Mouse (Mus musculus) limb, embryonic 11.5 days (tissue): Measurements from ENCODE around the gene Mob3a. TPM values are rescaled to one million over a fixed set of nuclear protein-coding genes. Genes with fewer than 3 reads are reported as not detected.

Source experiments
- ATAC-seq: fragments of 200-750 bp; cut with Nextera tagmentation; 2 replicates; pipeline ENCODE4 v1.8.0; 2017; ENCODE audit warnings: low read depth; ENCODE audit not compliant: insufficient number of reproducible peaks, low FRiP score, low TSS enrichment
- DNase-seq: peaks from one replicate; pipeline ENCODE4 v3.0.0-alpha.2; 2015; ENCODE audit warnings: low spot score
- H3K27ac ChIP-seq: fragments of 300-500 bp; sonication (generic); replicated peaks from 2 replicates; pipeline ENCODE4 v1.5.1; 2014; ENCODE audit warnings: low read depth, mild to moderate bottlenecking, low read length
- H3K27me3 ChIP-seq: fragments of 300-500 bp; sonication (generic); 2 replicates; pipeline ENCODE4 v1.6.1; 2014; ENCODE audit warnings: mild to moderate bottlenecking, low read length, mixed read lengths; ENCODE audit not compliant: control insufficient read depth, insufficient read depth
- H3K36me3 ChIP-seq: fragments of 300-500 bp; sonication (generic); 2 replicates; pipeline ENCODE4 v1.6.1; 2014; ENCODE audit warnings: mild to moderate bottlenecking, low read length, moderate library complexity, mixed read lengths; ENCODE audit not compliant: control insufficient read depth, insufficient read depth
- H3K4me1 ChIP-seq: fragments of 300-500 bp; sonication (generic); 2 replicates; pipeline ENCODE4 v1.6.1; 2014; ENCODE audit warnings: low read length, mixed read lengths; ENCODE audit not compliant: control insufficient read depth, insufficient read depth
- H3K4me2 ChIP-seq: fragments of 300-500 bp; sonication (generic); 2 replicates; pipeline ENCODE4 v1.6.1; 2014; ENCODE audit warnings: low read depth, mild to moderate bottlenecking, moderate library complexity; ENCODE audit not compliant: severe bottlenecking
- H3K4me3 ChIP-seq: fragments of 300-500 bp; sonication (generic); 2 replicates; pipeline ENCODE4 v1.5.1; 2014; ENCODE audit warnings: low read depth, low read length
- H3K9ac ChIP-seq: fragments of 300-500 bp; sonication (generic); 2 replicates; pipeline ENCODE4 v1.6.1; 2014; ENCODE audit warnings: mild to moderate bottlenecking, low read length
- H3K9me3 ChIP-seq: fragments of 300-500 bp; sonication (generic); 2 replicates; pipeline ENCODE4 v1.6.1; 2016; ENCODE audit warnings: low read length; ENCODE audit not compliant: control insufficient read depth
- whole genome bisulfite sequencing: fragments of 180-500 bp; shearing (Covaris S2); extraction: QIAGEN DNeasy Blood & Tissue Kit; methylation state at CpG from one replicate; pipeline ENCODE4 v1.1.7; 2014; 5-methylcytosine and 5-hydroxymethylcytosine counted together
- polyA plus RNA-seq: library from polyadenylated mRNA; unstranded; fragments of >200 nt; fragmentation: Nextera tagmentation; extraction: Ambion mirVana; gene quantifications from 2 replicates; pipeline ENCODE4 v1.2.1, GENCODE M21; 2014

Mob3a gene
- polyA plus RNA-seq, 1 experiment from 2014 or later = 44.0 TPM

- Histone ChIP-seq H3K4me3 (no peak overlapping the region), H3K36me3 (peaks cover 29% of the 10 kb centered on the region), H3K9me3 (no peaks in the 10 kb centered on the region), H3K27ac (no peak overlapping the region), H3K4me1 (peaks cover 7% of the 10 kb centered on the region), H3K9ac (no peak overlapping the region), H3K27me3 (no peaks in the 10 kb centered on the region), H3K4me2 (no peak overlapping the region)
- no peak for ATAC-seq
- DNase-seq = no peak
- 67% methylated on average over 3 of the region's 3 CpGs for WGBS
Measured at GRCm38 (mm10) chr10:80705033-80705432, 3.3 kb upstream of the Mob3a start.

GRCm38 (mm10) chr10:80704418-80704817 is 2.6 kb upstream of the Mob3a start:
- no peak overlapping the region for H3K9ac ChIP-seq

DNA sequence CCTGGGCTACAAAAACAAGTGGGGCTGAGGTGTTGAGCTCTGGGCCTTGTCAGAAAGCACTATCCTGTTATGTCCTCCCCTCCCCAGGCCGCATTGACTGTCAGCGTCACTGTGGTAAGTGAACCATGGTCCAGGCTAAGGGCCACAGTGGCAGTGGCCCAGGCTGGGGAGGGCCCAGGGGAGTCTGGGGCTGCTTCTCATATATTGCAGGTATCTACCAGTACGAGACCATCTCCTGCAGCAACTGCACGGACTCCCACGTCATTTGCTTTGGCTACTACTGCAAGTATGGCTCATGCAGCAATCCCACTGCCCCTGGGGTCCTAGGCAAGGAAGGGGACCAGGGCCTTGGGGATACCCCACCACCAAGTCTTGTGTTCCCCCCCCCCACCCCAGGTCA is 1.9 kb upstream of the Mob3a start:
- no peak overlapping the region for H3K27ac ChIP-seq
- no peak for ATAC-seq
- H3K9me3 ChIP-seq = no peaks in the 10 kb centered on the region
- no peak for DNase-seq
- H3K27me3 ChIP-seq = no peaks in the 10 kb centered on the region
- peak overlapping the region; percentile 66 for H3K4me3 ChIP-seq
- H3K4me2 ChIP-seq = no peak overlapping the region
- H3K36me3 ChIP-seq = peaks cover 15% of the 10 kb centered on the region
- WGBS = 87% methylated on average over 5 of the region's 5 CpGs
- peaks cover 7% of the 10 kb centered on the region for H3K4me1 ChIP-seq
- H3K9ac ChIP-seq = no peak overlapping the region; the same call in 1 of the 2 replicates

More at GRCm38 (mm10) chr10:80704418-80704817, 2.6 kb upstream of the Mob3a start:
- DNase-seq = no peak
- Histone ChIP-seq H3K9me3 (no peaks in the 10 kb centered on the region), H3K4me2 (no peak overlapping the region), H3K36me3 (peaks cover 23% of the 10 kb centered on the region), H3K4me1 (peaks cover 7% of the 10 kb centered on the region), H3K27me3 (no peaks in the 10 kb centered on the region), H3K27ac (no peak overlapping the region), H3K4me3 (no peak overlapping the region)
- WGBS = 86% methylated on average over 5 of the region's 5 CpGs
- ATAC-seq = no peak

GRCm38 (mm10) chr10:80702536-80703390 is 986 bp upstream of the Mob3a start:
- Histone ChIP-seq H3K36me3 (peaks cover 7% of the 10 kb centered on the region; the same call in 1 of the 2 replicates), H3K9me3 (no peaks in the 10 kb centered on the region), H3K4me2 (peak overlapping the region; percentile 57), H3K4me3 (peak overlapping the region; percentile 66), H3K27me3 (no peaks in the 10 kb centered on the region), H3K9ac (peak overlapping the region; percentile 57), H3K27ac (peak overlapping the region; percentile 69; the same call in 1 of the 2 replicates), H3K4me1 (peaks cover 7% of the 10 kb centered on the region)
- 2% methylated on average over 47 of the region's 47 CpGs for WGBS
- DNase-seq (peak; percentile 94), ATAC-seq (peak; percentile 91)

DNA sequence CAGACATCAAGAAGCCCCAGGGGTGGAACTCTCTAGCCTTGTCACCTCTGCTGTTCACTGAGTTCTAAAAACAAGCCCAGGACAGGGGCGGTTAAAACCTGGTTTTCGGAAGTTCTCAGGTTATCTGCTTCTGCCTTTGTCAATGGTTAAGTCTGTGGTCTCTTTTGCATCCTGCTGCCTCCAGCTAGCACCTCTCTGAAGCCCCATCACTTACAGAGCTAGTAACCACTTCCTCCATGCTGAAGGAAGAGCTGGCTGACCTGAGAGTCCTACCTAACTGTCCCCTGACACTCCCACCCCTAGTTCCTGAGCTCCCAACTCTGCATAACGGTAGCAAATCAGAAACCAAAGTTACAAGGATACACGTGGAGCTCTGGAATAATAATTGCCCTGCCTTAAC is 1.0 kb downstream of the Mob3a start:
- 50% methylated on average over 4 of the region's 4 CpGs for WGBS
- Histone ChIP-seq H3K9ac (no peak overlapping the region), H3K4me1 (peaks cover 7% of the 10 kb centered on the region)

GRCm38 (mm10) chr10:80700038-80700504 is 1.7 kb downstream of the Mob3a start:
- no peak overlapping the region for H3K4me2 ChIP-seq
- DNase-seq (no peak), ATAC-seq (no peak)
- H3K27me3 ChIP-seq = no peaks in the 10 kb centered on the region
- no peaks in the 10 kb centered on the region; the same call in 1 of the 2 replicates for H3K36me3 ChIP-seq
- H3K9ac ChIP-seq = no peak overlapping the region
- no peaks in the 10 kb centered on the region for H3K9me3 ChIP-seq
- 89% methylated on average over 7 of the region's 7 CpGs for WGBS
- peaks cover 7% of the 10 kb centered on the region for H3K4me1 ChIP-seq
- H3K4me3 ChIP-seq = no peak overlapping the region
- no peak overlapping the region for H3K27ac ChIP-seq

More for the DNA sequence above, 1.0 kb downstream of the Mob3a start:
- ATAC-seq = no peak
- Histone ChIP-seq H3K36me3 (no peaks in the 10 kb centered on the region; the same call in 1 of the 2 replicates), H3K9me3 (no peaks in the 10 kb centered on the region), H3K27ac (no peak overlapping the region), H3K4me3 (peak overlapping the region; percentile 66; the same call in 1 of the 2 replicates), H3K27me3 (no peaks in the 10 kb centered on the region), H3K4me2 (peak overlapping the region; percentile 57; the same call in 1 of the 2 replicates)
- no peak for DNase-seq

- ATAC-seq = no peak
- Histone ChIP-seq H3K27me3 (no peaks in the 10 kb centered on the region), H3K27ac (no peak overlapping the region), H3K4me1 (peaks cover 3% of the 10 kb centered on the region), H3K36me3 (no peaks in the 10 kb centered on the region; the same call in 1 of the 2 replicates), H3K9ac (no peak overlapping the region), H3K4me3 (no peak overlapping the region), H3K9me3 (no peaks in the 10 kb centered on the region), H3K4me2 (no peak overlapping the region)
- 95% methylated on average over 9 of the region's 9 CpGs for WGBS
- no peak for DNase-seq
Measured at GRCm38 (mm10) chr10:80698605-80699004, 3.2 kb downstream of the Mob3a start.

- WGBS = 83% methylated on average over 9 of the region's 9 CpGs
- H3K36me3 ChIP-seq = no peaks in the 10 kb centered on the region; the same call in 1 of the 2 replicates
- ATAC-seq (no peak), DNase-seq (no peak)
- no peak overlapping the region for H3K27ac ChIP-seq
- no peak overlapping the region for H3K4me2 ChIP-seq
- H3K9me3 ChIP-seq = no peaks in the 10 kb centered on the region
- no peaks in the 10 kb centered on the region; the same call in 1 of the 2 replicates for H3K4me1 ChIP-seq
- H3K9ac ChIP-seq = no peak overlapping the region
- no peaks in the 10 kb centered on the region for H3K27me3 ChIP-seq
- no peak overlapping the region for H3K4me3 ChIP-seq
Measured at GRCm38 (mm10) chr10:80697812-80698211, 4.0 kb downstream of the Mob3a start.
